ENCODE assay signal across 17 mouse cellular contexts in genomic region chr3:115252618-115253379, GRCm38 (mm10).
DNase-seq lines count a peak whose midpoint lies in the region; ATAC-seq and TF ChIP-seq lines count a peak whose summit lies in the region.
"Had no signal": no experiment of that assay in that cellular context is flagged by ENCODE, and none has a peak within 500 bp of the region (broad histone marks: within the 10 kb centered on the region; RNA-seq: fewer than 3 reads in every experiment).

No protein-coding gene starts in this region.

- WGBS in hindbrain, embryonic 11.5 days: 56% methylated on average over 8 of the region's 8 CpGs
- WGBS in hindbrain, embryonic 14.5 days: 56% methylated on average over 8 of the region's 8 CpGs

- no peak for TF ChIP-seq CTCF in layer of hippocampus, adult 2 months (conservative IDR thresholded peaks at IDR 0.05)

- no peaks in the 10 kb centered on the region for H3K4me1 ChIP-seq in hindbrain, embryonic 11.5 days (replicated peaks; ENCODE audit: control insufficient read depth, insufficient read depth, low read length)
- no peaks in the 10 kb centered on the region for H3K4me1 ChIP-seq in hindbrain, embryonic 14.5 days (replicated peaks; ENCODE audit: control insufficient read depth, insufficient read depth, low read length)
- H3K4me1 ChIP-seq: embryonic facial prominence, embryonic 13.5 days; heart, embryonic 15.5 days; hindbrain, embryonic 15.5 days; midbrain, embryonic 12.5 days; stomach, embryonic 15.5 days had no signal

- ATAC-seq in hindbrain, embryonic 11.5 days (ENCODE audit: low FRiP score): peak; percentile 75; the same call in 1 of the 2 replicates
- ATAC-seq in hindbrain, embryonic 14.5 days (ENCODE audit: low FRiP score): no peak

- H3K9ac ChIP-seq in hindbrain, embryonic 11.5 days (ENCODE audit: low read depth, low read length): no peak overlapping the region
- no peak overlapping the region for H3K9ac ChIP-seq in hindbrain, embryonic 14.5 days
- H3K9ac ChIP-seq: embryonic facial prominence, embryonic 13.5 days; heart, embryonic 15.5 days; hindbrain, embryonic 15.5 days; liver, embryonic 14.5 days; midbrain, embryonic 12.5 days; stomach, embryonic 15.5 days had no signal

- no peaks in the 10 kb centered on the region for H3K27me3 ChIP-seq in hindbrain, embryonic 11.5 days (ENCODE audit: control insufficient read depth, insufficient read depth, low read length)
- no peaks in the 10 kb centered on the region for H3K27me3 ChIP-seq in hindbrain, embryonic 14.5 days (ENCODE audit: control insufficient read depth, insufficient read depth, low read length)
- H3K27me3 ChIP-seq: embryonic facial prominence, embryonic 13.5 days; heart, embryonic 15.5 days; hindbrain, embryonic 15.5 days; midbrain, embryonic 12.5 days; stomach, embryonic 15.5 days had no signal

- H3K36me3 ChIP-seq in hindbrain, embryonic 11.5 days (ENCODE audit: control insufficient read depth, insufficient read depth, low read length): no peaks in the 10 kb centered on the region
- no peaks in the 10 kb centered on the region for H3K36me3 ChIP-seq in hindbrain, embryonic 14.5 days (replicated peaks; ENCODE audit: control insufficient read depth, insufficient read depth)
- H3K36me3 ChIP-seq: embryonic facial prominence, embryonic 13.5 days; heart, embryonic 15.5 days; hindbrain, embryonic 15.5 days; midbrain, embryonic 12.5 days; stomach, embryonic 15.5 days had no signal

- H3K9me3 ChIP-seq in hindbrain, embryonic 11.5 days (ENCODE audit: control insufficient read depth, low read length): no peaks in the 10 kb centered on the region
- H3K9me3 ChIP-seq in hindbrain, embryonic 14.5 days (ENCODE audit: control insufficient read depth, low read length): no peaks in the 10 kb centered on the region
- H3K9me3 ChIP-seq: embryonic facial prominence, embryonic 13.5 days; heart, embryonic 15.5 days; hindbrain, embryonic 15.5 days; midbrain, embryonic 12.5 days; stomach, embryonic 15.5 days had no signal

- H3K4me3 ChIP-seq in hindbrain, embryonic 11.5 days (ENCODE audit: low read depth, low read length): no peak overlapping the region
- no peak overlapping the region for H3K4me3 ChIP-seq in hindbrain, embryonic 14.5 days (replicated peaks; ENCODE audit: low read length)
- H3K4me3 ChIP-seq in layer of hippocampus, adult 2 months: no peak overlapping the region
- H3K4me3 ChIP-seq: embryonic facial prominence, embryonic 13.5 days; heart, embryonic 15.5 days; hindbrain, embryonic 15.5 days; midbrain, embryonic 12.5 days; stomach, embryonic 15.5 days had no signal

- DNase-seq in hindbrain, embryonic 11.5 days (ENCODE audit: low spot score): peak; percentile 3
- no peak for DNase-seq in hindbrain, embryonic 14.5 days (ENCODE audit: low spot score)
- peak; percentile 47 for DNase-seq in brain, embryonic 18.5 days (ENCODE audit: low read depth, low spot score)
- DNase-seq in cerebellum, adult 8-10 months: peak; percentile 3
- peak; percentile 5 to 13 for DNase-seq in layer of hippocampus, adult 2 months (ENCODE audit: low spot score in 2 of 2)
- no peak for DNase-seq in ovary, postnatal 36 days (ENCODE audit: low spot score)
- DNase-seq in gastrocnemius, adult 18-20 months (ENCODE audit: low spot score): no peak
- DNase-seq: kidney, adult 8-10 months; left cerebral cortex, postnatal 4 days; lung, postnatal 14 days; thymus, postnatal 25 days had no signal

- no peak overlapping the region for H3K4me2 ChIP-seq in hindbrain, embryonic 11.5 days (replicated peaks; ENCODE audit: low read depth, low read length)
- H3K4me2 ChIP-seq in hindbrain, embryonic 14.5 days (replicated peaks): no peak overlapping the region
- H3K4me2 ChIP-seq: embryonic facial prominence, embryonic 13.5 days; heart, embryonic 15.5 days; hindbrain, embryonic 15.5 days; midbrain, embryonic 12.5 days; stomach, embryonic 15.5 days had no signal

- no peak overlapping the region for H3K27ac ChIP-seq in hindbrain, embryonic 11.5 days (ENCODE audit: low read depth, low read length)
- no peak overlapping the region for H3K27ac ChIP-seq in hindbrain, embryonic 14.5 days
- H3K27ac ChIP-seq in layer of hippocampus, adult 2 months: no peak overlapping the region
- H3K27ac ChIP-seq: embryonic facial prominence, embryonic 13.5 days; heart, embryonic 15.5 days; hindbrain, embryonic 15.5 days; liver, embryonic 14.5 days; midbrain, embryonic 12.5 days; stomach, embryonic 15.5 days had no signal

Comparison
In these comparisons a context has a peak if more than half of its experiments do, and no peak if none do; other contexts are left out.
1. DNase-seq: peak in hindbrain, embryonic 11.5 days (single experiment), brain, embryonic 18.5 days (single experiment), cerebellum, adult 8-10 months (single experiment) and layer of hippocampus, adult 2 months (2 of 2); none in hindbrain, embryonic 14.5 days (single experiment), ovary, postnatal 36 days (single experiment) and gastrocnemius, adult 18-20 months (single experiment).